Mouse (Mus musculus) erythroblast, adult 5-6 weeks (primary cell): ENCODE results near the gene Nav2. TPM values are rescaled to one million over a fixed set of nuclear protein-coding genes. Genes with fewer than 3 reads are reported as not detected.

ENCODE experiments used
- ATAC-seq: replicated peaks from 2 replicates; pipeline ENCODE4 v1.8.0; 2016; ENCODE audit warnings: moderate number of reproducible peaks, mild to moderate bottlenecking, moderate TSS enrichment, inconsistent platforms; ENCODE audit not compliant: poor library complexity, low FRiP score, severe bottlenecking
- total RNA-seq, 2 experiments: library from RNA; stranded (forward) in 1 of 2; stranded (reverse) in 1 of 2; fragments of 150-400 nt in 1 of 2; fragments of 200-764, 138-1000 nt in 1 of 2; gene quantifications; 2 replicates each; pipeline versions ENCODE4 v1.2.3 to v1.2.4; 2015 to 2017; ENCODE audit warnings: low replicate concordance in 2 of 2

Gene Nav2
- total RNA-seq, 2 experiments from 2014 or later: 1.9 to 4.6 TPM

DNA sequence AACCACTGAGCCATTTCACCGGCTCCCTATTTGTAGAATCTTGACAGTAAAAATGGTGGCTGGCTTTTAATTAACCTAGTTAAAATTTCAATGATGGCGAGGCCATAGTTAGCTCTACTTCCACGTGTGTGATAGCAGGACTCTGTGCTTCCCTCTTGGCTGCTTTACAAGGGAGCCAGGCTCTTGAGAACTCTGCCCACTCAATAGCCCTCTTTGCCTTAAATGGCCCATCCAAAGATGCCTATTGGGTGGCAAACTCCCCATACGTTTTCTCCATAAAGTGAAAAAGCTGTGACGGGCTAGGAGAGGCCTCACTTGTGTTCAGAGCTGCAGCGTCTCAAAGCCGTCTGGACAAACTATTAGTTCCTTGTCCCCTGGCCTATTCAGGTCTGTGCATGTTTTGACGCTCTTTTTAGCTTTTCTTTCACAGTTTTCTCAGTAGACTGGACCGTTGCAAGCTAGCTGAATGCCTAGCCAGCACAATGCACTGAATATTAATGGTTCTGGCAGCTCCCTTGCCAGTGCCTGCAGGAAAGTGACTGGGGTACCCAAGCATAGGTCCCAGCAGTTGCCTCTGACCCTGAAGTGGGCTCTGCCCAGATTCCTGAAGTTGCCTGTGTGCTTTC, 453.1 kb downstream of the Nav2 start:
- ATAC-seq: no peak

DNA sequence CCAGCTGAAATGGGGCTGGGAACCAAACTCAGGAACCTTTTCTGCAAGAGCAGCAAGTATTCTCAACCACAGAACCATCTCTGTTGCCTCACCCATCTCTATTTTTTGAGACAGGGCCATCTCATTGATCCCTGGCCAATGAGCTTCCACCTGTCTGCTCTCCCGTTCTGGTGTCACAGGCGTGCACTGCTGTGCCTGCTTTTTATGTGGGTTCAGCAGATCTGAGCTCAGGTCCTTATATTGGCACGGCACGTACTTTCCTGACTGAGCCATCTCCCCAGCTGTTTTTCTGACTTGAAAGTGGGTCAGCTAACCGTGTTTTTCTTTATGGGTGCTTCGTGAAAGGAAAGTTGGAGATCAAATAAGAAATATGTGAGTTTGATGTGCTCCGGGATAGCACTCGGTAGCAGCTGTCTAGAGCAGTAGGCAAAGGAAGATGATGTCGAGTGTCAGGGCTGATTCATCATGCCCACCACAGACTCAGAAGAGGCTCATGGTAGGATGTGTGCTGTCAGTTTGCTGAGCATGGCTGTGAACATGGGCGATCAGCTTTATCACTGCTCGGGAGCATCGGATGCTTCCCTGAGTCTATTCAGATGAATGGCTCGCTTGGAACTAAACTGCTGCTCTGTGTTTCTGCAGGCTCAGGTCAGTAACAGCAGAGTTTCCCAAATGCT, 456.1 kb downstream of the Nav2 start:
- no peak for ATAC-seq

DNA sequence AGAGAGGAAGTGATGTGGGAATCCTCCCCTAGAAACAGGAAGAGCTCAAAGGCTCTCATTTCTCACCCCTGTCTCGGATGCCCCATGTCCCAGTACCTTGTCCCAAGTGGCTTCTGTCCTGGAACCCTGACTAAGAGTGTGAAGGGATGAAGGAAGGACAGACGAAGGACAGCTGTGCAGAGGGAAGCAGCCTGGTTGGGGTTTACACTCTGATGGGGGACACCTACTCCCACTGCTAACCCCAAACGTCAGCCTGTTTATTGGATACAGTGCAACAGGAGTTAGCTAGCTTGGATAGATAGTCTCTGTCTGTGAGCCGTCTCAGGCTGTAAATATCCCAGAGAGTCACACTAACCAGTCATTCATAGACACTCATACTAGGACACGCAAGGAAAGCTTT, 460.1 kb downstream of the Nav2 start:
- no peak for ATAC-seq

DNA sequence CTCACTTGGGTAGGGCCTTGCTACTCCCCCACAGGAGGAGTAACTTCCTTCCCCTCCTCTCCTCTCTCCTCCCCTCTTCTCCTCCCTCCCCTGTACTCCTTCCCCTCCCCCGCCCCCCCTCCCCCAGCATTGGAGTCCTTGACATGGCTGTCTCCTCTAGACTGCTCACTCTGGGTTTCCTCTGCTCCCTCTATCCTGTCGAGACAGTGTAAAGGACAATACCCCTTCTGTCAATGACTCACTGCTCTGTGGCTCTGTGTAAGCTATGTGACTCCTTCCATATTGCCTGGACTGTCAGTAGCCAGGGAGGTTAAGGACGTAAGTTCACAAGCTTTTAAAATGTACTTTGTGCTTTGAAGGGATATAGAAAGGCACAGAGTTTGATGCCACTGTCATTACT, 460.5 kb downstream of the Nav2 start:
- no peak for ATAC-seq

DNA sequence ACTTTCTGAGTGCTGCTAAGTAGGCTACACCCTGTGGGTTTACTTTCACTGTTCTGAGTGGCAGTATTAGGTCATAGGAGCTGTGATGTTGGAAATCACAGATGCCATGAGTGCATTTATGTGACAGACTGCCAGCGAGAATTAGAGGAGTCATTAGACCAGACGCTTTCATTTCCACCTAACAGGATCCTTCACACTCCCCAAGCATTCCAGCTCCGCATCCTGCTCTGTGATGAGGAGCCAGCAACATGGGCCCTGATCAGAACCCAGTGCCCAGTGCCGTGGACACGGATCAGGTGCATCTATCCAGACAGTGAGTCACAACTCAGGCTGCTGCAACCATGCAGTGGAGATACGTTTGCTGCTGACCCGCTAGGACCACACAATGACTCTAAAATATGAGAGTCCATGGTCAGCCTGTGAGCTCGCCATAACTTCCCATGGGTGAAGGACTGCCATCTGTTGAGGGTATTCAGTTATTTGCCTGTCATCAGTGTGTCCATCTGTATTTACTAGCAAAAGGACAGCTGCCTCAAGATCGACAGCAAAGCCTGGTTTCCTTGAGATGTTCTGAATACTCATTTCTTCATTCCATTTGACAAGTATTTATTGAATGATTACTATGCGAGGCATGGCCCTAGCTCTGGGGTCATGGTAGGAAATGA, 461.4 kb downstream of the Nav2 start:
- no peak for ATAC-seq

DNA sequence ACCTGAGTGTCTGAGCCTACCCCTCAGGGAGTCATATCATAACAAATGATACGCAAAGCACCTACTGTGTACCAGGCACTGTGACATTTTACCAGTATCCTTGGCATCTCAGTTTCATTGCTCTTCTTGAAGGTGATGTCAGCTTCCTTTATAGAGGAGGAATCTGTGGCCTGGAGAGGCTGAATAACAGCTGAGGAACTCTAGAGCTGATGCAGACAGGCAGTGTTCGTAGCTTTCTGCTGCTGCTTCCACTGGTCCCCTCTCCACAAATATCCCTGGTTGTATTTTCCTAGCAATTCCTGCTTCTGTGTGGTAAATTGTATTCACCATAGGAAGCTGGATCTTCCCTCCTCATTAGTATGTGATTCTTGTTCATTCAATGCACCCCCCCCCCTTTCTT, 462.8 kb downstream of the Nav2 start:
- no peak for ATAC-seq

DNA sequence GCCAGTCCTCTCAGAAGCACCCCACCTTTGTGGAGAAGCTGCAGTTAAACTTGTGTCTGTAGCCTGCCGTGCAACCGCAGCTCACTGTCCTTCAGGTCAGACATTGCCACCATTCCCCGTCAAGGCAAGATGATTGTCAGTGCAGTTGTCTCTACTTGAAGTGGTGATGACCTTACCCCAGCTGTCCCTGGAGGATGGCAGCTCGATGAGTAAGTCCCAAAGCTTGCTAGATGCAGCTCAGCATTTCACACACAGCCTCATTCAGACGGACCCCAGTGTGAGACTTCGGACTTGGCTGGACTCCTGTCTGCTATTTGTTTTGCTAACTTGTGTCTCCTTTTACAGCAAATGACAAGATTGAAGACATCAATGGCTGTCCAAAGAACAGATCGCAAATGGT, 463.5 kb downstream of the Nav2 start:
- no peak for ATAC-seq

DNA sequence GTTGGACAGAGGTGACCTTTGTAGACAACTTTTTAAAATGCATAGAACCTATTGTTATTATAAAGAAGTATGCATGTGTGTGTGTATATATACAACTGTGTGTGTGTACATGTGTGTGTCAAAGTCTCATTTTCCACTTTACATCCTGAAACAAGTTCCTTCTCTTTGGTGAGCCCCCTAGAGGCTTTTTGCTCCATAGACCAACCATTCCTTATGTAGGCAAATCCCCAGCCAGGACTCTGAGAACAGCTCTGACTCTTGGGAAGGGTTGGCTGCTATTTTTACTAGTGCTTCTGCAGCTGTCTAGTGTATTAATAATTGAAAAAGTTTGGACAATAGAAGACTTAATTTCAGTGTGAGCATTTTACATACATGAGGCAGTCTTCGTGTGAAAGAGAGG, 464.7 kb downstream of the Nav2 start:
- no peak for ATAC-seq

DNA sequence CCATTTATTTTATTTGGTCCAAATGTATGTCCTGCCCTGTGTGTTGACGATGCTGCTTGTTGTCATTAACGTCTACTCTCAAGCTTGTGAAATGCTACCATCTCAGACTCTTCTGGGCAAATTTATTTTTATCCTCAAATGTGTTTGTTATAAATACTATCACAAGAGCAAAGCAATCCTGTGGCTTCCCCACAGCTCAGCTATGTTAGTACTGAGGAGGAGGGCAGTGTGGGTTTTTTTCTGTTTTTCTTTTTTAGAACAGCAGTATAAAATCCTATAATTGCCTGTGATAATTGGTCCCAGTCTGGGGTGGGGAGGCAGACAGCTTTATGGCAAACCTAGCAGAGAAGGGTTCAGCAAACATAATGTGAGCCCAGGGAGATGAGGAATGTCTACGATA, 465.1 kb downstream of the Nav2 start:
- no peak for ATAC-seq

DNA sequence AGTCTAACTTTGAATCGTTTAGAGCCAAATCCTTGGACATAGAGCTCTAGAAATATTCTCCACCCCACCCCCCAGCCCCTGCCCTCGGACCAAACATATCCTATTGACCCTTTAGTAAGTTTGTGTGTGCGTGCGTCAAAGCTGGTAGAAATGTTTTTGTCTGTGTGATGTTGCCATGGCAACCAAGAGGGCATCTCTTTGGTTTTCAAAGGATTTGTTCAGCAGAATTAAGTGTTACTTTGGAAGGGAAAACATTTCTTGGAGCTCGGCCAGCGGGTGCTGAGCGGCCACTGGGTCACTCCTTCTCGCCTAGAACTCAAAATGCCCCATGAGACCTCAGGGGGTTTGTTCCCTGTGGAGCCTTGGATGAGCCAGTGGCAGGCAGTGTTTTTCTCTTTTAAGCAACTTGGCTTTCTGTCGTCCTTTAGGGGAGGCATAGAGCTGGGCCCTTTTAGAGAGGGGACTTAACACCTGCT, 467.0 kb downstream of the Nav2 start:
- ATAC-seq: no peak

DNA sequence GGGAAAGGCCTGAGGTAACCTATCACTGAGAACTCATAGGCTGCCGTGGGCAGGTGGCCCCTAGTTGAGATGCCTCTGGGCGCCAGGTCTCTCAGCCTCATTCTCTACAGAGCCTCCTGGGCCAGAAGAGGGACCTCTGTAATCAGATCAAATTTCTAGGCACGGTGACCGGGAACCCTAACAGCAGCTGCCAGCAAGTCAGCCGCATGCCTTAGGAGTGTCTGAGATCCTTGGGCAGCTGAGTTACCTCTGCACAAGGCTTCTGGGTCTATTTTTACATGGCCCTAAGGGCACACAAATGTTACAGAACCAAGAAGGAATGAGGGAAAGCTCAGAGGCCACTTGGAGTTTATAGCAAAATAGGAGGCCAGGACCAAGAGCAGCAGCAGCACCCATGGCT, 470.1 kb downstream of the Nav2 start:
- ATAC-seq: no peak

DNA sequence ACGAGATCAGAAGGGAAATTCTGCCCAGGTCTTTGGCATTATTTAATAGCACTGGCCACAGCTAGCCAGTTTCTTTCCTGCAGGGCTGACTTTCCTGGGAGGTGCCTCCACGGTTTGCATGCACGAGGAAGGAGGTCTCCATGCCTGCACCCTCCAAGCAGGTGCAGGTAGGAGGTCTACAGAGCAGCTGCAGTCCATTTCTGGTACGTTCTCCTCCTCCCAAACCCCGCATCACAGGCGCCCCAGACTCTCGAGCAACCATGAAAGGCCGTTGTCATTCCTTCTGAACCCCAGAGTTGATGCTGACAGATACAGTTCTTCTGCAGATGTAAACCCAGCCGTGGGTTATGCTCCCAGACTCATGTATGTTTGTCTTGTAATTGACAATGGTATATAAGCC, 472.4 kb downstream of the Nav2 start:
- no peak for ATAC-seq

DNA sequence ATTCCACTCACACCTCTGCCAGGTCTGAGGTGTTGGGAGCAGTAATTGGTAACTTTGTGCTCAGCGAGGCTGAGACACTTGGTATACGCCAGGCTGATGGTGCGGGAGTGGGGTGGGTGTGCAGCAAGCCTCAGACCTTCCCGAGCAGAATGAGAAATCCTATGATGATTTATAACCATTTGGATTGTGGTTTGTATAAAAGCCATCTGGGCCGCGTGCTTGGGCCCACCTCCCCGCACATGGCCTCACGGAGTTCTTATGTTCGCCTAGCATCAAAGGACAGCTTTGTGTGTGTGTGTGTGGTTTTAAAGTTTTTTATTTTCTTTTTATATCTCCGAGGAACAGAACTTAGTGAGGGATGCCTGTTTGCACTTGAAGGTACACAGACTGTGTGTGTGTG, 474.4 kb downstream of the Nav2 start:
- ATAC-seq: no peak

DNA sequence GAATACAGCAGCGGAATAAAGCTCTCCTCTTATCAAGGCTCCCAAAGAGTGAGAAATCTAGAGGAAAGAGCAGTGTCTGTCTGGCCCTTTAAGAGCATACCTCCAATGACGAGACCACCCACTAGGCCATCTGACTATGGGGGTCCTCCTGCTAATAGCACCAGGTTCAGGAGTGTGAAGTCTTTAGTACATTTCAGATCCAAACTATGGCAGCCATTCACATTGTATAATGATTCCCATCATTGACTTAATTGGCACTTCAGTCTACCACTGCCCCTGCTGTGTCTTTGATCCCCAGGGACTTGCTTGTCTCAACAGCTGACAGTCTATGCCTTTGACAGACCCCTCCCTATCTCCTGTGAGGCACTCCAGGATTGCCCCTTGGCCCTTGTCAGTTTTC, 479.6 kb downstream of the Nav2 start:
- no peak for ATAC-seq

DNA sequence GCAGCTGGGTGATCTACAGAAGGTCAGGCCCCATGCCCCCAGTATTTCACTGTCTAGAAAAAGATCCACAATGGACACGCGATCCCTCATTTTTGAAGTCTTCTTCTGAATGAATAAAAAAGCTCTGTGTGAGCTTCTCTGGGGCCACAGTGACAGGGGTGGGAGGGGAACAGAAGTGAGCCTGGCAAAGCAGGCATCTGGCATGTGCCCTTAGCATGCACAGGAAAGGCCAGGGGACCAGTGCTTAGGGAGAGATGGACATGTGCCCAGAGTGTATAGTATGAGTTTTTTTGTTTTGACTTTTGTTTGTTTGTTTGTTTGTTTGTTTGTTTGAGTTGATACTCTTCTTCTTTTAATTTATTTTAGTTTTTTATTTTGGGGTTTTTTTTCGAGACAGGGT, 481.8 kb downstream of the Nav2 start:
- ATAC-seq: no peak

DNA sequence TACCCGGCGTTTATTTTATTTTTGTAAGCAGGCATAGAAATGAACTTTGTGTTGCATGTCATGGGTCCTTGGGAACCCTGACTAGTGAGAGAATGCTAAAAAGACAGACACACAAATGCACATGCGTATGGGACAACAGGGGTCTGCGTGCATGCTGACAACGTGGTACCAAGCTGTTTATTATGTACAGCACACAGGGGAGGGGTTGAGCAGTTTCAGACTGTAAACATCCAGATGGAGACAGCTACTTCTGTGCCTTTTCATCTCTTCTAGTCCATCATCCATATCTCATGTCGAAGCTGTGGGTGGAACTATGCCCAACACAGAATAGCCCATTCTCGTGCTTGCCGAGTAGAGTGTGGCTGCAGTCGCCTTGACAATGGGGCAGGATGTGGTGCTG, 482.3 kb downstream of the Nav2 start:
- ATAC-seq: no peak

DNA sequence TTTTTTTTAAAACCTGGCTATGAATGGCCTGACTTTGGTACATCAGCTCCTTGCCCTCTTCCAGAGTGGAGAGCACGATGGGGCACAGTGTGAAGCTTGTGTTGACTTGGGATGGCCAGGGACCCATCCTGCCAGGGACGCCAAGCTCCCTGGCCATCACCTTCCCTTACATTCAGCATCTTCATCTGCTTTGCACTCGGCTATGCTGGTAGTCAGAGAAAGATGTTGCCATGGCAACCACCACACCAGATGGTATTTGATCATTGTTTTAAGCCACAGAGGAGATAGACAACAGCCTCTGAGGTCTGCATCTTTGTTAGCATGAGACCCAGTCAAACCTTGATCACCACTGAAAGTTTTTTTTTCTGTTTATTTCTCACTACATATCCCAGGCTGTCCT, 483.7 kb downstream of the Nav2 start:
- ATAC-seq: no peak

DNA sequence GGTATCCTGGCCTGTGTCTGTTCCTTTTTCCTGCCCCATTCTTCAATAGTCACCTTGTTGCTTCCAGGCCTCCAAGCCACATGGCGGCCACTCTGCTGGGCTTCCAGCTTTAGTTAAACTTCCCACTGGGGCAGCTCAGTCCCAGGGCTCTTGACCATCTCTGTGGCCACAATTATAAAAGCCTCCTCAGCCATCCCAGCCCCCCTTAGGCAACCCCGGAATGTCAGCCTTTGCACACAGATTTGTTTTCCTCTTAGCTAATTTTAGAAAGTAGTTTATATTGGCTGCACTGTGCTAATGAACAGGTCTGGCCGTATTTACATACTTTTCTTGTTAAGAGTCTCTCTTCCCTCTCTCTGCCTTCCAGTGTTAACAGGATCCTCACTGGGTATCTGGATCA, 484.3 kb downstream of the Nav2 start:
- ATAC-seq: no peak

DNA sequence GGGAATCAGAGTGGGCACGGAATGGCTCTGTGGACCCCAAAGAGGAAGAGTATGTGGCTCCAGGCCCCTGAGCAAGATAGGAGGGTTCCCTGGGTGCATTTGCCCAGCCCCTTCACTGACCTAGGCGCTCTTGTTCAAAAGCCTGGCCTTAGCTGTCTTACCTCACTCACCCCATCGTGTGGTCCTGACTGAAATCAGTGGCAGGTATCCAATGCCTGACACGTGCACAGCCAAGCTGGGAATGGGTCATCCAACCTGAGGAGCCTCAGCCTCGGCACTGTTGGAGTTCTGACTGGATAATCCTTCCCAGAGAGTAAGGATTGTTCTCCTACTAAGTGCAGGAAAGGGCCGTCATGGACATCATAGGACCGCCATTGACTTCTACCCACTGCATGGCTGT, 485.3 kb downstream of the Nav2 start:
- no peak for ATAC-seq

DNA sequence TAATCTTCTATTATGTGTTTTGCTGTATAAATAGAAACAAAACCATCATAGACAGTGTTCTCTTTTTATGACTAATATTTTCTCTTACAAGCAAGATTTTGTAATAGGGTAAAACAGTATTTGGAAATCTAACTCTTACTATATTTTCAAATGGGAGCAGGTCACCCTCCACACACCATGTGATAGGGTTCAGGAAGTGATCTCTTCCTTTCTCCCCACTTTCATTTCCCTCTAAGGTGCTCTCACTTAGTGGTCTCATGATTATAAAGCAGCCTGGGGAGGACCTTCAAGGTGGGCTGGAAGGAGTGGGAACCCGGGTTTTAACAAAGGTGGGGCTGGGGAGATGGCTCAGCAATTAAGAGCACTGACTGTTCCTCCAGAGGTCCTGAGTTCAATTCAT, 487.7 kb downstream of the Nav2 start:
- no peak for ATAC-seq

DNA sequence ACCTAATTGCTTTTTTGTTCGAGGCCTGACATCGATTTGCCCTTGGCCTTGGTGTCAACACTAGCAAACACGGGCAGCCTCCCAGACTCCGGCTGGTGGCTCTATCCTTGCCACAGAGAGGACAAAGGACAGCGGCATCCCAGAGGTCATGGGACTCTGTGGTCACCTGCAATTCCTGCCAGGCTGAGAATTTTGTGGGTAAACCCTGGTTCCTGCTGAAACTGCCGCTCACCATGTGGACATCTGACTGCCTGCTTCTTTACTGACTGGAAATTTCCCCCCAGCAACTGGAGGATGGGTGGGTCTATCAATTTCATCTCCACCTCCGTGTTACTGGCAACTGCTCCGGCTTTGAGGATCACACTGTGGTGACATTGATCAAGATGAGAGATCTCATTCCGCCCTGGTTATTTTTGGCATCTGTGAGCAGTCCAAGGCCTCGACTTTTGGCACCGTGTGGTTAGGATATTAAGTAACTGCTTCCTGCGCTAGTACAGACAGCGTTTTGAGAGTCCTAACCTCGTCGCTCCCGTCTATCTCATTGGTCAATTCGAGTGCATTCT, 489.0 kb downstream of the Nav2 start:
- ATAC-seq: no peak
